Mouse (Mus musculus): ENCODE data around the gene Zfp777.

DNA sequence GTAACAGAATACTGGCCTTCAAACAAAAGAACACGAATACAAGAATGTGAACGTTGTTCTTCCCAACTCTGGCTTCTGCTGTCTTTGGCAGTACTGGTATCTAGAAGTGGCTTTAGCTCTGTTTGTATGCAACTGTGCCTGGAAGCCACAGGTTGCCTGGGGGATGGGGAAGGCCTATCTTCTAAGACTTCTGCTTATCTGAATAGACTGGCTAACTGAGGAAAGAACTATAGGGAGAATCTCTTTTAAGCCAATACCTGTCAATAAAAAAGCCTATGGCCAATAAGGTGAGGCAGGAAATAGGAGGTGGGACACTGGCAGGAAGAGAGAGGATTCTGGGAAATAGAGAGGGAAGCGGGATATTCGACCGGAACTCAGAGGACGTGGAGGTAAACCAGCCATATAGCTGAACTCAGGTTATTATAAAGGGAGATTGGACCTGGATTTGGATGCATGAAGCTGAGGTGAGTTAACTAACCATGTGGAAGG lies 16.9 kb upstream of the Zfp777 start:
- TF ChIP-seq CTCF (IDR thresholded peaks at IDR 0.05; ENCODE audit: low read depth): no peak
- TF ChIP-seq EP300 (IDR thresholded peaks at IDR 0.05; ENCODE audit: low read depth): no peak

All from liver, embryonic 14.5 days (tissue).